Mouse (Mus musculus) embryonic fibroblast, embryonic 13.5 days (primary cell): Measurements from ENCODE around the gene Lcn2.

Source experiments
- CTCF ChIP-seq: IDR thresholded peaks from 2 replicates; pipeline ENCODE4 v1.5.1; 2011; ENCODE audit warnings: mild to moderate bottlenecking, control low read depth, low read length, moderate library complexity, borderline replicate concordance; ENCODE audit not compliant: insufficient read depth
- POLR2A ChIP-seq: IDR thresholded peaks from 2 replicates; pipeline ENCODE4 v1.6.1; 2011; ENCODE audit warnings: low read depth, mild to moderate bottlenecking, control low read depth, low read length, moderate library complexity

DNA sequence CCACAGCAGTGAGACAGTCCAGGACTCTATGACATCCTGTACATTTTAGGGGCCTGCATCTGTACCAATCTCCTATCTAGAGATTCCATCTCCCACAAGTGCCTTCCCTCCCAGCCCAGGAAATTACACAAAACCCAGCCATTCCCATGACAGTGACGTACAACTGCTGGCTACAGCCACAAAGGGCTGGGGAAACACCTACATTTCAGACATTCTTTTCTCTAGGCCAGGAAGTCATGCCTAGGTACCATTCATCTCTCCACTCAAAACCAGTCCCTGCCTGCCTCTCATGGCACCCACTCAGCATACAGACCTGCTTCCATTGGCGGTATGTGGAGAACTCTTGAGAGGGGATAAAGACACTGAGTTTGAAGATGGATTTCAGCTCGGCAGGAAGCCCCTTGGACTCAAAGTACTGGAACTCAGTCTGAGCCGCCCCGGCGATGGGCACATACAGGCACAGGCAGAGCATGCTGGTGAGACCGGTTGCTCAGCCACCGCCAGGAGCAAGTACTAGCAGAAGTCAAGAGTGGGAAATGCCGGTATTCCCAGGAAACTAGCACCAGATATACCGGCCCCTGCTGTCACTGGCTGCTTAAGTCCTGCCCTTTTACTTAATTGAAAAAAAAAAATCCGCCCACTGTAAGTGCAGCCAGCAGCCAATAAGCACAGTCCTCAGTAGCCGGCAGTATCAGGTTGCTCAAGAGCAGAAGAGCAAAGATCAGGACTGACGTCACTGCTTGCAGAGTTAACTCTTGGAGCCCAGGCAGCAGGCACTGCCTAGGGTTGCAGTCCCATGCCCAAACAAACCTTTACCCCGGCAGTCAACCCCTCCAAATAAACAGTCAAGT, 35.7 kb upstream of the Lcn2 start:
- TF ChIP-seq POLR2A (peak; percentile 75), CTCF (no peak)
